Mouse (Mus musculus): Measurements from ENCODE around the gene Foxn3.

DNA sequence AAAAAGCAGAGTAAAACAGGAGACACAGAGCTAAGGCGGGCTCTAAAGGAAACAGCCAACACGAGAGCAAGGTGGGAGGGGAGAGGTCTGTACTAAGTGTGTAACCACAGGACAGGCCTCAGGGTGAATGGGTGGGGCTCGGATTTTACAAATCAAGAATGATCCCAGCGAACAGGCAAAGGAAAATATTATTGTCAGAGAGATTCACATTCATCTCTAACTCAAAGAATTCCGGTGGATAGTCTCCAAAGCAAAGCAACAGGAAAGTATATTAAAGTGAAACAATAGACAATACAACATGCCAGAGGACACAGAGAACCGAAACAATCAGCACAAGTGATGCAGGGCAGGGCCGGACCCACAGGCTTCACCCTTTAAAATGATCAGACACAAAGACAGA, 15.0 kb downstream of the Foxn3 start:
- TF ChIP-seq POLR2A (IDR thresholded peaks at IDR 0.05; ENCODE audit: borderline replicate concordance, insufficient read depth, low read length) = no peak
- TF ChIP-seq CTCF (IDR thresholded peaks at IDR 0.05; ENCODE audit: borderline replicate concordance, insufficient read depth, low read depth, low read length) = no peak

Data from cerebellum, adult 2 months (tissue).